Mouse (Mus musculus): ENCODE data around the gene Stat5a. TPM values are rescaled to one million over a fixed set of nuclear protein-coding genes. Genes with fewer than 3 reads are reported as not detected.

Gene Stat5a
- total and polyA plus RNA-seq, 2 experiments from 2014 or later = 4.0 to 5.1 TPM

DNA sequence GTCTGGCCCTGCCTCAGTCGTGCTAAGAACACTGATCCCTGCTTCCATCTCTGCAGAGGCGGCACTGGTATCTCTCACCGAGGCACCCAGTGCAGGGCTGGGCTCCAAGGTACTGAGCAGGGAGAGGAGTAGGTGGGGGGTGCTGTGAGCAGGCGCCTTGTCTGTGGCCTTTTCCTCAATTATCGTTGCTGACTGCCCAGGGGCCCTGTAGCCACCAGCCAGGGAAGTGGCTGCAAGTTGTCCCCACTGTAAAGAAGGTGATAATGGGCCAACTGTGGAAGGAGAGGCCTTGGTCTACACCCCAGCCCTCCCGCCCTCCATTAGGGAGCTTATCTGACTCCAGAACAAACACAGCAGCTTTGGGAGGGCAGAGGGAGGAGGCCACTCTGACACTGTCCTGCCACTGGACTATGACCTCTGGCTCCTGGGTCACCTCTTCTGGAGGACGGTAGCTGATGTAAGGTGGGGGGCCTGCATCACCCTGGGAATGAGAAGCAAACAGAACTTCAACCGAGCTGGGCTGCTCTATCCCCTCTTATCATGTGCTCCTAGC is 27.1 kb downstream of the Stat5a start:
- WGBS = 74% methylated on average over 8 of the region's 8 CpGs
- H3K4me2 ChIP-seq (ENCODE audit: low read depth, low read length, poor library complexity, severe bottlenecking) = no peak overlapping the region
- ATAC-seq (ENCODE audit: low FRiP score) (no peak), DNase-seq (ENCODE audit: low spot score) (no peak)
- no peaks in the 10 kb centered on the region for H3K4me1 ChIP-seq (ENCODE audit: insufficient read depth, low read length)
- H3K36me3 ChIP-seq (ENCODE audit: insufficient read depth, low read length) = peaks cover 25% of the 10 kb centered on the region
- no peaks in the 10 kb centered on the region for H3K9me3 ChIP-seq (ENCODE audit: low read length)
- H3K27ac ChIP-seq (ENCODE audit: low read depth, low read length) = no peak overlapping the region
- no peaks in the 10 kb centered on the region for H3K27me3 ChIP-seq (ENCODE audit: insufficient read depth, low read length)
- no peak overlapping the region for H3K9ac ChIP-seq (replicated peaks; ENCODE audit: low read length, poor library complexity, severe bottlenecking)
- TF ChIP-seq CTCF (IDR thresholded peaks at IDR 0.05) = no peak
- no peak overlapping the region for H3K4me3 ChIP-seq (ENCODE audit: low read depth, low read length)

DNA sequence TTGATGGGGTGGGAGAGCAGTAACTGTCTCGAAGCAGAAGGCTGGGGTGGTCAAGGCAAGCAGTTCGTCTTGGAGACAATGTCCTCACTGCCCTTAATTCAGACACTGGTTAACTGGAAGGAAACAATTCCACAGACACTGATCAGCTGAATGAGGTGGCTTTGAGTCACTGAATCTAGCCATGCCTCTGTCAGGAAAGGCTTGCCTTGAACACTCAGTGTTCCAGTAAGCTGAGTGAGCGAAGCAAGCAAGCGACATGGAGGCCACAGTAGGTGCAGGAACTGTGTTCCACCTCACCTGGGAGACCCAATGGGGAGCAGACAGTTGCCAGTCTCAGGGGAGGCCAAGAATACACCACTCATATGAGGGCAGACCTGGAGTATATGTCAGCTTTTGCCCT is 28.1 kb downstream of the Stat5a start:
- 80% methylated on average over 4 of the region's 4 CpGs for WGBS
- Histone ChIP-seq H3K4me2 (ENCODE audit: low read depth, low read length, poor library complexity, severe bottlenecking) (no peak overlapping the region), H3K36me3 (ENCODE audit: insufficient read depth, low read length) (peaks cover 32% of the 10 kb centered on the region), H3K4me1 (ENCODE audit: insufficient read depth, low read length) (no peaks in the 10 kb centered on the region), H3K9me3 (ENCODE audit: low read length) (no peaks in the 10 kb centered on the region), H3K27ac (ENCODE audit: low read depth, low read length) (no peak overlapping the region), H3K4me3 (ENCODE audit: low read depth, low read length) (no peak overlapping the region), H3K27me3 (ENCODE audit: insufficient read depth, low read length) (no peaks in the 10 kb centered on the region), H3K9ac (replicated peaks; ENCODE audit: low read length, poor library complexity, severe bottlenecking) (no peak overlapping the region)
- DNase-seq (ENCODE audit: low spot score) (no peak), ATAC-seq (ENCODE audit: low FRiP score) (no peak)
- no peak for TF ChIP-seq CTCF (IDR thresholded peaks at IDR 0.05)

DNA sequence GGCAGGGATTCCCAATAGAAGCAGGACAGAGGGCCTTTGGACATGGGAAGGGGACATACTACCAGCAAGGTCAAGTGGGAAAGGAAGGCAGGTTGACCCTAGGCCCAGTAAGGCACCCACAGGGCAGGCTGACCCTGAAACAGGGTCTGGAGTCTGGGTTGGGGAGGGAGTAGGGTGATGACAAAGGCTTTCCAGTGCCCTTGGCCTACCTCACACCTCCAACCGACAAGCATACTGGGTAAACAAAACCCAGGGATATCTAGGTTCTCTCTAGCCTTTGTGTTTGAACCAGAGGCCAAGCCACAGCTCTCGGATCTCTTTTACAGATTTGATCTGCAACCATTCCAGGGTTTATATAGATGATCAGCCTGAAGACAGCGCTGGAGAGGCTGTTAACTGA is 28.6 kb downstream of the Stat5a start:
- H3K9me3 ChIP-seq (ENCODE audit: low read length) = no peaks in the 10 kb centered on the region
- TF ChIP-seq CTCF (IDR thresholded peaks at IDR 0.05) = no peak
- no peak overlapping the region for H3K4me2 ChIP-seq (ENCODE audit: low read depth, low read length, poor library complexity, severe bottlenecking)
- no peaks in the 10 kb centered on the region for H3K4me1 ChIP-seq (ENCODE audit: insufficient read depth, low read length)
- WGBS = 82% methylated on average over 3 of the region's 3 CpGs
- no peak for ATAC-seq (ENCODE audit: low FRiP score)
- no peak for DNase-seq (ENCODE audit: low spot score)
- peaks cover 35% of the 10 kb centered on the region for H3K36me3 ChIP-seq (ENCODE audit: insufficient read depth, low read length)
- H3K9ac ChIP-seq (replicated peaks; ENCODE audit: low read length, poor library complexity, severe bottlenecking) = no peak overlapping the region
- H3K4me3 ChIP-seq (ENCODE audit: low read depth, low read length) = no peak overlapping the region
- no peaks in the 10 kb centered on the region for H3K27me3 ChIP-seq (ENCODE audit: insufficient read depth, low read length)
- H3K27ac ChIP-seq (ENCODE audit: low read depth, low read length) = no peak overlapping the region

DNA sequence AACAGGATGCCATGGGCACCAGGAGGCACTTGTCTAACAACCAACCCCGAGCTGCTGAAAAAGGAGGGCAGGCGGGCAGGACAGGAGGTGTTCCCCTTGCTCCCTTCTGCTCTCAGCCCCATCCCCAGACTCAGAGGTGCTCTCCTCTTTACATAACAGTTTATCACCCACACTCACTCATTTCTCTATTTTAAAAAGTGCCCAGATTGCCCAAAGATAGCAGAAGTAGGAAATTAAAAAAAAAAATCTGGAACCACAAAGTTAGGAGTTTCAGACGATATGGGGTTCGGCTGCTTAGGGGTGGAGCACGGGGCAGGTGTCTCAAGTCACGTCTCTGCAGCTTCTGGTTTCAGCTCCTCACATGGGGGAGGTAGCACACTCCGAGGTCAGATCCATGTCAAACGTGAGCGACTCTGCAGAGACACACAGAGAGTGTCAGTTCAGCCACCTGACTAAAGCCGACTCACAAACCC is 29.2 kb downstream of the Stat5a start:
- DNase-seq (ENCODE audit: low spot score) = no peak
- 74% methylated on average over 10 of the region's 10 CpGs for WGBS
- no peak overlapping the region for H3K27ac ChIP-seq (ENCODE audit: low read depth, low read length)
- no peak overlapping the region for H3K4me3 ChIP-seq (ENCODE audit: low read depth, low read length)
- no peaks in the 10 kb centered on the region for H3K4me1 ChIP-seq (ENCODE audit: insufficient read depth, low read length)
- no peak for TF ChIP-seq CTCF (IDR thresholded peaks at IDR 0.05)
- no peak overlapping the region for H3K9ac ChIP-seq (replicated peaks; ENCODE audit: low read length, poor library complexity, severe bottlenecking)
- ATAC-seq (ENCODE audit: low FRiP score) = no peak
- no peaks in the 10 kb centered on the region for H3K27me3 ChIP-seq (ENCODE audit: insufficient read depth, low read length)
- no peak overlapping the region for H3K4me2 ChIP-seq (ENCODE audit: low read depth, low read length, poor library complexity, severe bottlenecking)
- H3K9me3 ChIP-seq (ENCODE audit: low read length) = no peaks in the 10 kb centered on the region
- peaks cover 40% of the 10 kb centered on the region for H3K36me3 ChIP-seq (ENCODE audit: insufficient read depth, low read length)

DNA sequence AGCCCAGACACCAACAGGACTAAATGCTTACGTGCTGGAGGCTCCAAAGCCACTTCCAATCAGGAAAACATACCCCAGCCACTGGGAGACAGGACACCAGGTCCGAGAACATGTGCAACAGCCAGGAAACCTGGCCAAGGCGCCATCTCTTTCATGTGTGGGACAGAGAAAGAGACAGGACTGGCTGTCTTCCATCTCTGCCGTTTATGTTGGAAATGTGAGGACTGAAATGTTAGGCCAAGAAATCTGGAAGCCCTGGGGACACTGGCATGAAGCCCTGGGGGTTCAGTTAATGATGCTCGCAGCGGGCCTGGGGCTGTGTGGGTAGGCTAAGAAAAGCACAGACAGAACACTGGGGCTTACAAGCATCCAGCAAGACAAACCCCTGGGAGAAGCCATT is 31.3 kb downstream of the Stat5a start:
- Histone ChIP-seq H3K27ac (ENCODE audit: low read depth, low read length) (no peak overlapping the region), H3K36me3 (ENCODE audit: insufficient read depth, low read length) (peaks cover 41% of the 10 kb centered on the region), H3K4me3 (ENCODE audit: low read depth, low read length) (no peak overlapping the region), H3K9ac (replicated peaks; ENCODE audit: low read length, poor library complexity, severe bottlenecking) (no peak overlapping the region), H3K4me2 (ENCODE audit: low read depth, low read length, poor library complexity, severe bottlenecking) (no peak overlapping the region), H3K9me3 (ENCODE audit: low read length) (no peaks in the 10 kb centered on the region), H3K27me3 (ENCODE audit: insufficient read depth, low read length) (no peaks in the 10 kb centered on the region), H3K4me1 (ENCODE audit: insufficient read depth, low read length) (no peaks in the 10 kb centered on the region)
- WGBS = 72% methylated on average over 6 of the region's 6 CpGs
- ATAC-seq (ENCODE audit: low FRiP score) (no peak), DNase-seq (ENCODE audit: low spot score) (peak; percentile 32)
- TF ChIP-seq CTCF (IDR thresholded peaks at IDR 0.05) = no peak

DNA sequence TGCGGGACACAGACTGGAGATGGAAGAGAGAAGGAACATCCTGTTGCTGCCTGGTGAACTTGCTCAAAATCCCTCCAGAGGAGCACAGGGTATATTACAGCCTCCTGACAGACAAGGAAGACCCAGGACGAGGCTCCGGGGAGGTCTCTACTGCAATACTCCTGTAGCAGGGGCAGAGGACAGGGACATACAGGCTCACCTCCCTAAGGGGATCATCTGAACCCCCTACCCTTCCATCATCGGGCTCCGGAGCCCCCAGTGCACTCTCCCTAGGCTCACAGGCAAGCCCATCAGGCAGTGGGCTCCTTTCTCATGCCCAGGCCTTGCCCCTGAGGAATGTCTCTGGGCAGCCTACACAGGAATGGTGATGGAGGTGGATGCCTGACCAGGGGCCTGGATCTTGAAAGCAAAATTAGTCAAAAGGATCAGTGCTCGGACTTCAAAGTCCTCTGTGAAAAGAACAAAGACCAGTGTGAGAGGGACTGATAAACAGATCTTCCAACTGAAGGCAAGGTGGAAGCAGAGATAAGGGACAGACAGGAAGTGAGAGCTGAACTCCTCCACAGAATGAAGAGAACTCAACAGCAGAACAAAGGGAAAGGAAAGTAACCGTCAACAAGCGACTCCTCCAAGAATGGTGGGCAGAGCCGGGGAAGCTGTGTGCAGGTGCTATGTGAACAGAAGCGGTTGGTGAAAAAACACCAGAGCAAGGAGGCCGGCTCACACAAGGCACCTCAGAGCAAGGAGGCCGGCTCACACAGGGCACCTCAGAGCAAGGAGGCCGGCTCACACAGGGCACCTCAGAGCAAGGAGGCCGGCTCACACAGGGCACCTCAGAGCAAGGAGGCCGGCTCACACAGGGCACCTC is 32.3 kb downstream of the Stat5a start:
- no peak overlapping the region for H3K4me2 ChIP-seq (ENCODE audit: low read depth, low read length, poor library complexity, severe bottlenecking)
- WGBS = 74% methylated on average over 15 of the region's 15 CpGs
- no peak; the same call in 1 of the 2 replicates for TF ChIP-seq CTCF (IDR thresholded peaks at IDR 0.05)
- no peak overlapping the region for H3K27ac ChIP-seq (ENCODE audit: low read depth, low read length)
- H3K4me1 ChIP-seq (ENCODE audit: insufficient read depth, low read length) = no peaks in the 10 kb centered on the region
- no peak for ATAC-seq (ENCODE audit: low FRiP score)
- no peak overlapping the region for H3K4me3 ChIP-seq (ENCODE audit: low read depth, low read length)
- no peak for DNase-seq (ENCODE audit: low spot score)
- H3K36me3 ChIP-seq (ENCODE audit: insufficient read depth, low read length) = peaks cover 40% of the 10 kb centered on the region
- H3K9me3 ChIP-seq (ENCODE audit: low read length) = no peaks in the 10 kb centered on the region
- H3K9ac ChIP-seq (replicated peaks; ENCODE audit: low read length, poor library complexity, severe bottlenecking) = no peak overlapping the region
- no peaks in the 10 kb centered on the region for H3K27me3 ChIP-seq (ENCODE audit: insufficient read depth, low read length)
